Mouse (Mus musculus) C2C12 (cell line): Measurements from ENCODE around the gene Abr. TPM values are rescaled to one million over a fixed set of nuclear protein-coding genes. Genes with fewer than 3 reads are reported as not detected.

Source experiments
- H3K27me3 ChIP-seq: one replicate; pipeline ENCODE4 v1.6.1; 2011; ENCODE audit not compliant: control insufficient read depth, insufficient read depth, insufficient read length
- H3K36me3 ChIP-seq: one replicate; pipeline ENCODE4 v1.6.1; 2011; ENCODE audit not compliant: control insufficient read depth, insufficient read depth
- H3K4me3 ChIP-seq: one replicate; pipeline ENCODE4 v1.5.1; 2011; ENCODE audit warnings: mild to moderate bottlenecking, control low read depth; ENCODE audit not compliant: poor library complexity, insufficient read depth, severe bottlenecking
- H3K79me2 ChIP-seq: one replicate; pipeline ENCODE4 v1.6.1; 2011; ENCODE audit not compliant: control insufficient read depth, insufficient read depth
- H3K79me3 ChIP-seq: one replicate; pipeline ENCODE4 v1.6.1; 2011; ENCODE audit warnings: low read depth, control low read depth
- H3ac ChIP-seq: one replicate; pipeline ENCODE3; 2011; ENCODE audit warnings: low read depth; ENCODE audit not compliant: control insufficient read depth, insufficient read length
- CEBPB ChIP-seq: IDR thresholded peaks from one replicate; pipeline ENCODE4 v1.6.1; 2011; ENCODE audit warnings: low read depth, mild to moderate bottlenecking, control low read depth, moderate library complexity
- CTCF ChIP-seq: IDR thresholded peaks from one replicate; pipeline ENCODE4 v1.5.1; 2011; ENCODE audit not compliant: control insufficient read depth, insufficient read depth, insufficient read length
- FOSL1 ChIP-seq: IDR thresholded peaks from one replicate; pipeline ENCODE4 v1.8.0; 2011; ENCODE audit warnings: mild to moderate bottlenecking, low read length; ENCODE audit not compliant: poor library complexity, insufficient read depth, severe bottlenecking
- MAX ChIP-seq: IDR thresholded peaks from one replicate; pipeline ENCODE4 v1.6.1; 2011; ENCODE audit warnings: mild to moderate bottlenecking, control low read depth
- MYOD1 ChIP-seq: IDR thresholded peaks from one replicate; pipeline ENCODE4 v1.6.1; 2011; ENCODE audit warnings: low read depth; ENCODE audit not compliant: control insufficient read depth, insufficient read length
- MYOG ChIP-seq: IDR thresholded peaks from one replicate; pipeline ENCODE4 v1.6.1; 2011; ENCODE audit not compliant: control insufficient read depth, insufficient read length; ENCODE audit errors: extremely low read depth
- USF1 ChIP-seq: IDR thresholded peaks from one replicate; pipeline ENCODE4 v1.6.1; 2011; ENCODE audit warnings: low read depth, mild to moderate bottlenecking, control low read depth, moderate library complexity
- polyA plus RNA-seq: library from polyadenylated mRNA; unstranded; fragments of >200 nt; fragmentation: generic; extraction: Trizol; gene quantifications from one replicate; pipeline ENCODE4 v1.2.1, GENCODE M21; 2012; ENCODE audit warnings: missing spikeins

The Abr gene
- polyA plus RNA-seq, 1 experiment = 72.8 TPM

- H3K79me2 ChIP-seq = peaks cover 100% of the 10 kb centered on the region
- TF ChIP-seq USF1 = no peak
- no peak for TF ChIP-seq CEBPB
- no peak for TF ChIP-seq CTCF
- no peak for TF ChIP-seq FOSL1
- no peak for TF ChIP-seq MAX
- TF ChIP-seq MYOG = no peak
- TF ChIP-seq MYOD1 = no peak
- no peak overlapping the region for H3ac ChIP-seq
- H3K79me3 ChIP-seq = peaks cover 72% of the 10 kb centered on the region
- H3K4me3 ChIP-seq = no peak overlapping the region
- no peaks in the 10 kb centered on the region for H3K27me3 ChIP-seq
- H3K36me3 ChIP-seq = peaks cover 39% of the 10 kb centered on the region
Observed at GRCm38 (mm10) chr11:76618134-76618533, 4.0 kb downstream of the Abr start.

- TF ChIP-seq USF1 (no peak), MYOG (no peak), CEBPB (no peak), MYOD1 (no peak), FOSL1 (no peak), MAX (no peak), CTCF (no peak)
Observed at GRCm38 (mm10) chr11:76614246-76614645, 7.9 kb downstream of the Abr start.

GRCm38 (mm10) chr11:76612638-76613104, 9.4 kb downstream of the Abr start:
- Histone ChIP-seq H3K79me2 (peaks cover 100% of the 10 kb centered on the region), H3K4me3 (no peak overlapping the region)
- TF ChIP-seq MAX = no peak
- TF ChIP-seq MYOG = no peak
- no peak for TF ChIP-seq CEBPB
- no peak for TF ChIP-seq CTCF
- no peak for TF ChIP-seq MYOD1
- no peak for TF ChIP-seq USF1
- TF ChIP-seq FOSL1 = no peak

More at GRCm38 (mm10) chr11:76614246-76614645, 7.9 kb downstream of the Abr start:
- Histone ChIP-seq H3ac (no peak overlapping the region), H3K36me3 (peaks cover 42% of the 10 kb centered on the region), H3K79me2 (peaks cover 100% of the 10 kb centered on the region), H3K79me3 (peaks cover 80% of the 10 kb centered on the region), H3K4me3 (no peak overlapping the region), H3K27me3 (no peaks in the 10 kb centered on the region)

GRCm38 (mm10) chr11:76610948-76611347, 11.2 kb downstream of the Abr start:
- Histone ChIP-seq H3K79me3 (peaks cover 78% of the 10 kb centered on the region), H3K36me3 (peaks cover 27% of the 10 kb centered on the region), H3K4me3 (no peak overlapping the region), H3K27me3 (no peaks in the 10 kb centered on the region), H3K79me2 (peaks cover 100% of the 10 kb centered on the region), H3ac (no peak overlapping the region)
- TF ChIP-seq USF1 = no peak
- TF ChIP-seq CEBPB = no peak
- TF ChIP-seq MYOG = no peak
- TF ChIP-seq FOSL1 = no peak
- no peak for TF ChIP-seq CTCF
- TF ChIP-seq MYOD1 = no peak
- no peak for TF ChIP-seq MAX

More at GRCm38 (mm10) chr11:76612638-76613104, 9.4 kb downstream of the Abr start:
- Histone ChIP-seq H3K79me3 (peaks cover 77% of the 10 kb centered on the region), H3K36me3 (peaks cover 32% of the 10 kb centered on the region), H3ac (no peak overlapping the region), H3K27me3 (no peaks in the 10 kb centered on the region)

- Histone ChIP-seq H3K79me2 (peaks cover 82% of the 10 kb centered on the region), H3K27me3 (no peaks in the 10 kb centered on the region), H3ac (no peak overlapping the region), H3K79me3 (peaks cover 54% of the 10 kb centered on the region), H3K36me3 (peaks cover 26% of the 10 kb centered on the region), H3K4me3 (no peak overlapping the region)
- no peak for TF ChIP-seq MAX
- TF ChIP-seq CTCF = no peak
- no peak for TF ChIP-seq USF1
Observed at GRCm38 (mm10) chr11:76606521-76606920, 15.6 kb downstream of the Abr start.

GRCm38 (mm10) chr11:76599219-76599618, 22.9 kb downstream of the Abr start:
- Histone ChIP-seq H3K27me3 (no peaks in the 10 kb centered on the region), H3K79me3 (peaks cover 19% of the 10 kb centered on the region), H3K4me3 (no peak overlapping the region), H3ac (no peak overlapping the region), H3K79me2 (peaks cover 77% of the 10 kb centered on the region), H3K36me3 (peaks cover 36% of the 10 kb centered on the region)
- TF ChIP-seq MYOD1 = no peak
- TF ChIP-seq FOSL1 = no peak
- TF ChIP-seq MYOG = no peak
- TF ChIP-seq CTCF = no peak
- TF ChIP-seq CEBPB = no peak
- no peak for TF ChIP-seq USF1
- no peak for TF ChIP-seq MAX
